Mouse (Mus musculus): Measurements from ENCODE around the gene Lgr4. TPM values are rescaled to one million over a fixed set of nuclear protein-coding genes. Genes with fewer than 3 reads are reported as not detected.

Lgr4 gene
- polyA plus RNA-seq, 1 experiment from 2014 or later = 18.2 TPM

DNA sequence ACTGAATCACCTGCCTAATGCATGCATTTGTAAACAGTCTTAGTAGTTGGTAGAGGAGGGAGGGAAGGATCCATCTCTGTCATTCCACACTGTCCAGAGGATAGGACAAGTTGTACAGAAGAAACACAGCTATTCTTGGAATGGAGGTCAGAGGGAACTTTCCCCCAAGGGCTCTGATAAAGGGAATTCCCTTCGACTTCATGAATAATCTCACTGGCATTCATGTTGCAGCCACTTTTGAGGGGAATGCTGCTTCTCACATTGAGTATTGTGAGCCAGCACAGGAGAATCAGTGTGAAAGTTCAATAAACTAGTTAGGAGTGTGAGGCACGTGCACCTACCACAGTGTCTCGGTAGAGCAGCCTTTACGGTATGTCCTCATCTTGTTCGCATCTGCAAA lies 37.6 kb downstream of the Lgr4 start:
- Histone ChIP-seq H3K9ac (no peak overlapping the region), H3K4me3 (no peak overlapping the region), H3K36me3 (no peaks in the 10 kb centered on the region), H3K27me3 (replicated peaks) (no peaks in the 10 kb centered on the region), H3K4me1 (peaks cover 39% of the 10 kb centered on the region), H3K4me2 (replicated peaks) (no peak overlapping the region), H3K27ac (no peak overlapping the region), H3K9me3 (no peaks in the 10 kb centered on the region)
- no peak for ATAC-seq (ENCODE audit: low FRiP score, low read depth)
- WGBS = 63% methylated on average over 5 of the region's 5 CpGs

DNA sequence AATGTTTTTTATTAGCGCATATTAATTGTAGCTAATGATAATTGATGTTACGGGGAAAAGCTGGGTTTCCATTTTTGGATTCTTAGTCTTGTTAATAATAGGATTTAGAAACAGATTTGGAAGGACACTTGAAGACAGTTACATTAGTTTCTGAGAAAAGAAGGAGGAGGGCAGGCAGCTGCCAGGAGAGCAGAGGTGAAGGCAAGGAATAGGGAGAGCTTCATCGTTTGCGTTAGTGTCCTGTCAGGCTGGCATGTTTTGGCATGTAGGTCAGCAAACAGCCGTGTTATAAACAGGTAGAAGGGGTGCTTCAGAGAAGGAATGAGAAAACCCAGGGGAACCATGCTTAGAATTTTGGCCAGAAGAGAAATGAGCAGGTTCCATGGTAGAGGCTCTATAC lies 38.5 kb downstream of the Lgr4 start:
- Histone ChIP-seq H3K4me3 (no peak overlapping the region), H3K27me3 (replicated peaks) (no peaks in the 10 kb centered on the region)

DNA sequence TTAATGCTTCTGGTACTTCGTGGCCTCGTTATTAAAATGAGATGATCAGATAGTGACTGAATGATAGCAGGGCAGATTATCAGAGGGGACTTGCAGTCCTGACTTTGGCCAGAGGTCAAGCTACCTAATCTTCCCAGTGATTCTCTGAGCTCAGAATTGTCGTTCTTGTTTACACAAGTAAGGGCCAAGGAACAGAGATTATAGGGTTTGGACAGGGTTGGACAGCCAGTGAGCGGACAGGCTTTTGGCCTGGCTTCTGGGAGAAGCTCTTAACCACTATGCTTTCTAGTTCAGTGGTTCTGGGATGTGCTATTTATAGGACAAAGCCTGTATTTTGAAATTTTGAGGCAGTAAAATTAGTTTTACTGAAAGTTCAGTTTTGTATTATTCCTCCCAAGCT lies 39.3 kb downstream of the Lgr4 start:
- no peaks in the 10 kb centered on the region for H3K36me3 ChIP-seq
- WGBS = 88% methylated on average over 4 of the region's 4 CpGs
- no peak overlapping the region for H3K9ac ChIP-seq
- no peaks in the 10 kb centered on the region for H3K9me3 ChIP-seq
- no peak overlapping the region for H3K27ac ChIP-seq
- H3K4me2 ChIP-seq (replicated peaks) = no peak overlapping the region
- H3K27me3 ChIP-seq (replicated peaks) = no peaks in the 10 kb centered on the region
- H3K4me1 ChIP-seq = peaks cover 43% of the 10 kb centered on the region
- no peak overlapping the region for H3K4me3 ChIP-seq
- no peak for ATAC-seq (ENCODE audit: low FRiP score, low read depth)

More for the DNA sequence above, 38.5 kb downstream of the Lgr4 start:
- 90% methylated on average over 5 of the region's 5 CpGs for WGBS
- peaks cover 39% of the 10 kb centered on the region for H3K4me1 ChIP-seq
- no peak overlapping the region for H3K4me2 ChIP-seq (replicated peaks)
- H3K9me3 ChIP-seq = no peaks in the 10 kb centered on the region
- H3K27ac ChIP-seq = no peak overlapping the region
- H3K36me3 ChIP-seq = no peaks in the 10 kb centered on the region
- H3K9ac ChIP-seq = no peak overlapping the region
- no peak for ATAC-seq (ENCODE audit: low FRiP score, low read depth)

DNA sequence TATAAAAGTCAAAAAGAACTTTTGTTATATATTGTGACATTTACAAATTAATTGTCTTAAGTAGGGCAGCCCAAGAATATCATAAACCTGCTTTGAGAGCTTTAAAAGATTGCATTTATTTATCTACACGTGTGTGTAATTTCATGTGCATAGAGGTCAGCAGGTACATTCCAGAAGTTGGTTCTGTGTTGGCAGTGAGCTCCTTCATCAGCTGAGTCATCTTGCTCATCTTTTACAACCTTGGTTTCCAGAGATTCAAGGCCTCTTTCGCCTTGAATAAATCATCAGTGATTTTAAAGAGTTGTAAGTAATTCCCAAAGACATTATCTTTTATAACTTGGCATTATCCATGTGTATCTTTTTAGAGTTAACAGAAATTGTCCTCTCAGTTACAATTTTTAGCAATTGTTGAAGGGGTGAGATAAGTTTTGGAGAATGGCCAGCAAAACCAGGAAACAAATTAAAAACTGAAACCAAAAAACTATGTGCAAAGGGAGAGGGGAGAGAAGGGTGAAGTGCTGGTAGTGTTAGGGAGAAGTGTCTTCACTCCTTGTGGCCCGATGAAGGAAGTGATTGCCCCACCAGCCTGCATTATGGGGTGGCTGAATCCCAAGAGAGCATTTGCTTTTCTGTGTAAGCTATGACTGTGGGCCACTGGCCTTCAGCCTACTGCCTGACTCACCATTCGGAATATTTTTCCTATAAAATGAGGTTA lies 41.4 kb downstream of the Lgr4 start:
- no peak overlapping the region for H3K4me2 ChIP-seq (replicated peaks)
- 63% methylated on average over 4 of the region's 4 CpGs for WGBS

DNA sequence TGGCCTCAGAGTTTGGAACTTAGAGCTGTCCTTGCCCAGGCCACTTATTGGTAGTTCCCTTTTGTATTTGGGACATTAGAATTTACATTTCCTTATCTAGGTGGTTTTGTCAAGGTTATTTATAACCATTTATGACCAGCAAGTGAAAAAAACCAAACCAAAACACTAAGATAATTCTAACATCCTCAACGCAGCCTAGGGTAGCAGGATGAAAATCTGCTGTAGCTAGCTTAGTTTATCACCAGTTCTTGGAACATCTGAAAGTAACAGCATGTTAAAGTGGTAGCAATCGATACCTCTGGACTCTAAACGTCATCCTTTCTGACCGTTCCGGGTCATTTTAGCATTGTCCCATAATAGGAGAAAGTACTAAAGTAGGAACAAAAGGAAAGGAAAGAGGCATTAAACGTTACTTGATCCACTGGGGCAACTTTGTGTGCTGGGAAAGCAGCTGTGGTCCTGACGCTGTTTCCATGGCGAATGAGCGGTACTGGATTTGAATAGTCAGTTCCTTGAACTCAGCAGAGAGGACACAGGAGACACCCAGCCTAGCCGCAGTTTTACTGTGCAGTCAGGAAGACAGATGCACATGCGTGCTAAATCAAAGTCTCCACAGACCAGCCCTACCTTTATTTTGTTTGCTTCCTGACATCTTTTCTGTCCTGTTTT lies 42.1 kb downstream of the Lgr4 start:
- Histone ChIP-seq H3K4me3 (no peak overlapping the region), H3K9me3 (no peaks in the 10 kb centered on the region), H3K36me3 (no peaks in the 10 kb centered on the region), H3K9ac (no peak overlapping the region), H3K27ac (no peak overlapping the region), H3K27me3 (replicated peaks) (no peaks in the 10 kb centered on the region), H3K4me1 (peaks cover 30% of the 10 kb centered on the region), H3K4me2 (replicated peaks) (peak overlapping the region; percentile 38)
- 19% methylated on average over 11 of the region's 11 CpGs for WGBS
- peak; percentile 89 for ATAC-seq (ENCODE audit: low FRiP score, low read depth)

More for the DNA sequence above, 41.4 kb downstream of the Lgr4 start:
- peak; percentile 23; the same call in 1 of the 2 replicates for ATAC-seq (ENCODE audit: low FRiP score, low read depth)
- Histone ChIP-seq H3K36me3 (no peaks in the 10 kb centered on the region), H3K27me3 (replicated peaks) (no peaks in the 10 kb centered on the region), H3K4me1 (peaks cover 33% of the 10 kb centered on the region), H3K27ac (no peak overlapping the region), H3K9ac (no peak overlapping the region), H3K9me3 (no peaks in the 10 kb centered on the region), H3K4me3 (no peak overlapping the region)

DNA sequence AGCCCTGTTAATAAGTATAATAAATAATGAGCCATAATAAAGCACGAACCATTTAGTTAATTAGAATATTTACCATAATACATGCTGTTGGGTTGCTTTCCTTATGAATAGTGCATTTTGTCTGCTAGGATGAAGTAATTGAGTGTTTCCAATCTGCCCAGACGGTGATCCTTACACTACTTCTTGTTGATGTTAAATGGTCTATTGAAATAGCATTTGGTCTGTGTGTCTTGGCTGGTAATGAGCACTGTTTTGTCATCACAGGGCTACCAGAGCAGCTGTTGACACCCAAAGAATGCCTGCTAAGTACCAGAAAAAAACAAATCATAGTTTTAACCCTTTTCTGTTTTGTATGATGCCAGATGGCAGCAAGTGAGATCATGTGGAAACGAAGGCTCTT lies 42.8 kb downstream of the Lgr4 start:
- peaks cover 23% of the 10 kb centered on the region for H3K4me1 ChIP-seq
- WGBS = 19% methylated on average over 3 of the region's 3 CpGs
- H3K4me3 ChIP-seq = no peak overlapping the region
- no peak overlapping the region for H3K4me2 ChIP-seq (replicated peaks)
- no peak overlapping the region for H3K27ac ChIP-seq
- no peaks in the 10 kb centered on the region for H3K27me3 ChIP-seq (replicated peaks)
- H3K36me3 ChIP-seq = no peaks in the 10 kb centered on the region
- peak; percentile 78 for ATAC-seq (ENCODE audit: low FRiP score, low read depth)
- H3K9me3 ChIP-seq = no peaks in the 10 kb centered on the region
- H3K9ac ChIP-seq = no peak overlapping the region

DNA sequence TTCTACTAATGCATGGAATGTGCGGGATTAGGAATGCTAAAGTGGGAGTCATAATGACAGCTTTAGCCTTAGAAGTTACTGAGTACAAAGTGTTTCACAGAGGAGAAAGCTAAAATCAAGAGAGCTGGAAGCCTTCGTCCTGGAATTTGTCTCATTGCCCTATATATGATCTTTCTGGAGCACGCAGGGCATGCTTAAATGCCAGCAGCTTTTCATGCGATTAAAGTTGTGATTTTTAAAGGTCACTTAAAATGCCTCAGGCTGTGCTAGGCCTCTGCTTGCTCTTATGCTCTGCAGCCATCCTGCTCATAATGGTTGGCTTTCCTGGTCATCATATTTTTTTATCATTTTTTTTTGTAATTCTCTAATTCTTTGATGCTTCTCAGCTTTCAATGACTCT lies 43.7 kb downstream of the Lgr4 start:
- Histone ChIP-seq H3K36me3 (no peaks in the 10 kb centered on the region), H3K27ac (no peak overlapping the region), H3K4me3 (no peak overlapping the region), H3K9me3 (no peaks in the 10 kb centered on the region), H3K9ac (no peak overlapping the region), H3K4me2 (replicated peaks) (no peak overlapping the region), H3K27me3 (replicated peaks) (no peaks in the 10 kb centered on the region), H3K4me1 (peaks cover 22% of the 10 kb centered on the region)
- ATAC-seq (ENCODE audit: low FRiP score, low read depth) = no peak
- WGBS = 65% methylated on average over 4 of the region's 4 CpGs

DNA sequence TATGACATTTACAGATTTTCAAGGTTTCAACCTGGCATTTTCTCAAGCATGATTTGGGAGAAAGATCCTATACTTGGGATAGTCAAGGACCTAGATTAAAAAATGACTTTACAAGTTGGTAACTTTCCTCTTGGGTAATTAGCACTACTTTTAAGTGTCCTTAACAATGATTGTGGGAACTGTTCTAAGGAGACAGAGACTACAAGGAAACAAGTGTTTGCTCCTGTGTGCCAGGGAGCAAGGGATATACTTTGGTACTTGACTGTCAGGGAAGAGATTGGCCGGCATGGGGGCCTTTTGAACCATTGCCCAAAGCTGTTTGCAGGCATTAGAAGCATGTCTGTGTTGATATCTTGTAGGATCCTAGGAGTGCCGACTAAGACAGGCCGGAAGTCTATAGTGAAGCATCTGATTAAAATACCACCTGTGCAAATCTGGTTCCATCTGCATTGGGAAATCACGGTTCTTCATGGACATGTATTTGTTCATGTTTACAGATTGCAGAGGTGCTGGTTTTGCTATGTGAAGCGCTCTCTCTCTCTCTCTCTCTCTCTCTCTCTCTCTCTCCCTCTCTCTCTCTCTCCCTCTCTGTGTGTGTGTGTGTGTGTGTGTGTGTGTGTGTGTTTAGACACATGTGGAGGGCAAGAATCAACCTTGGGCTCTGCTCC lies 46.3 kb downstream of the Lgr4 start:
- H3K4me3 ChIP-seq = no peak overlapping the region
- no peaks in the 10 kb centered on the region for H3K27me3 ChIP-seq (replicated peaks)
- H3K4me1 ChIP-seq = peaks cover 22% of the 10 kb centered on the region
- H3K9me3 ChIP-seq = no peaks in the 10 kb centered on the region
- H3K9ac ChIP-seq = no peak overlapping the region
- H3K36me3 ChIP-seq = no peaks in the 10 kb centered on the region
- WGBS = 84% methylated on average over 5 of the region's 5 CpGs
- no peak overlapping the region for H3K27ac ChIP-seq
- ATAC-seq (ENCODE audit: low FRiP score, low read depth) = no peak
- no peak overlapping the region for H3K4me2 ChIP-seq (replicated peaks)

DNA sequence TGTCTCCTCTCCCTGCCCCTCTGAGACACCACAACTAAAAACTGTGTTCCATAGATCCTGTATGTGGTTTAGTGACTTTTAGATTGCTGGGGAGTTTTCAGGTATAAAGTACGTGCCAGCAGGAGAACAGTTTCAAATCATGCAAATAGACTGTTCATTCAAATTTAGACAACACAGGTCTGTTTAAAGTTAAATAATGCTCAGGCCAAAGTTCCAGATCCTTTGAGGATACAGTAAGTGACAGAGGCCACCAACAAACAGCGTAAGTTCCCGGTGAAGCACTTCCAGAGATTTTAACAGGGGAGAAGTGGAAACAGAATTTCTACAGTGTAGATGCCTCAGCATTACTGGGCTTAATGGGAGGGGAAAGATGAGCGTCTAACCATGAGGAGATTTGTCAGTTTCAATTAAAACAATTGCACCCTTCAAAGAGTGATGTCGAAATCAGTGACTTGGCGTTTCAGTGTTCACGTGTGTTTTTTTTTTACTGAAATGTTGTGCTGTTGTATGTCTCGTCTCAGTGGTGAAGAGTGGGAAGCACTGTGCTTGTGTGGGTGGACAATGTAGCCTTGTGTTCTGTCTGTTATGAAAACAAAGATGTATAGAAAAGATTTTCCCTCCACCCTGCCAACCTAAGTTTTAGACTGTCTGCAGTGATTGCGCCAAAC lies 48.4 kb downstream of the Lgr4 start:
- no peaks in the 10 kb centered on the region for H3K9me3 ChIP-seq
- H3K27ac ChIP-seq = no peak overlapping the region
- ATAC-seq (ENCODE audit: low FRiP score, low read depth) = no peak
- 82% methylated on average over 9 of the region's 9 CpGs for WGBS
- H3K4me1 ChIP-seq = peaks cover 21% of the 10 kb centered on the region
- H3K4me2 ChIP-seq (replicated peaks) = no peak overlapping the region
- H3K9ac ChIP-seq = no peak overlapping the region
- H3K27me3 ChIP-seq (replicated peaks) = no peaks in the 10 kb centered on the region
- no peaks in the 10 kb centered on the region for H3K36me3 ChIP-seq
- H3K4me3 ChIP-seq = no peak overlapping the region

DNA sequence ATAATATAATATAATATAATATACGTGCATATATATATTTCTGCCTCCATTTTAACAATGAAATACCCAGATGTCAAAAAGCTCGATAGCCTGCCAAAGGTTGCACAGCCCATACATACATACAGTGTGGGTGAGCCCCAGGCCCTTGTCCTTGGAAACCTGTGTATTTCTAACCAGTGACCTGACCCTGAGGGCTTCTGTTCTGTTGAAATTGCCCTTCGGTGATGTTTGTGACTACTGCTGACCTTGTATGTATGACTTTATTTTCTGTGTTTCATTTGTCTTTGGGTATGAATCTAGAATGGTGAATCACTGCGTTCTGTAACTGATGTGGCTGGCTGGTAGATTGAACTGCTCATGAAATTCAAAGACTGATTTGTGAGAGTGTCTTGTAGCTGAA lies 49.4 kb downstream of the Lgr4 start:
- H3K9me3 ChIP-seq = no peaks in the 10 kb centered on the region
- no peak overlapping the region for H3K4me2 ChIP-seq (replicated peaks)
- ATAC-seq (ENCODE audit: low FRiP score, low read depth) = no peak
- H3K27me3 ChIP-seq (replicated peaks) = no peaks in the 10 kb centered on the region
- no peak overlapping the region for H3K4me3 ChIP-seq
- no peak overlapping the region for H3K9ac ChIP-seq
- peaks cover 19% of the 10 kb centered on the region for H3K4me1 ChIP-seq
- 94% methylated on average over 4 of the region's 4 CpGs for WGBS
- H3K27ac ChIP-seq = no peak overlapping the region
- H3K36me3 ChIP-seq = no peaks in the 10 kb centered on the region

DNA sequence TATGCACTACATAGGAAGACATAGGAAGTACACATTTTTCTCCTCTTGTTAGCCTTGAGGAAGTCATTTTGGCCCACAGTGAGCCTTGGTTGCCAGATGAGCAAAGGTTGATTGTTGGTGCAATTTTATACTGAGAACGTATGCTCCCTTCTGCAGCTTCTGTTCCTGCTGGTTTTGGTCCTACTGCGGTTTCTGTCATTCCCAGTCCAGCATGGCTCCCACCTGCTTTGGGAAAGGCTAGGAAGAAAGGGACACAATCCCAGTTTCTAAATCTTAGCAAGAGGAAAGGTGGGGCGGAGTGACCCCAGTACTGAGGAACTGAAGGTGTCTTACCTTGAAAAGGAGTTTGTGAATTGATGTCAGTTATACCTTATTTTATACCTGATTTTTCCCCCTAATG lies 51.9 kb downstream of the Lgr4 start:
- no peak overlapping the region for H3K27ac ChIP-seq
- WGBS = 81% methylated on average over 3 of the region's 3 CpGs

GRCm38 (mm10) chr2:109969926-109970532 lies 52.6 kb downstream of the Lgr4 start:
- Histone ChIP-seq H3K4me3 (no peak overlapping the region), H3K4me2 (replicated peaks) (no peak overlapping the region), H3K27ac (no peak overlapping the region), H3K9me3 (no peaks in the 10 kb centered on the region), H3K27me3 (replicated peaks) (no peaks in the 10 kb centered on the region), H3K36me3 (no peaks in the 10 kb centered on the region), H3K4me1 (peaks cover 13% of the 10 kb centered on the region), H3K9ac (no peak overlapping the region)
- ATAC-seq (ENCODE audit: low FRiP score, low read depth) = no peak
- WGBS = 55% methylated on average over 10 of the region's 10 CpGs

More for the DNA sequence above, 51.9 kb downstream of the Lgr4 start:
- Histone ChIP-seq H3K4me3 (no peak overlapping the region), H3K9ac (no peak overlapping the region), H3K4me1 (peaks cover 13% of the 10 kb centered on the region), H3K36me3 (no peaks in the 10 kb centered on the region), H3K27me3 (replicated peaks) (no peaks in the 10 kb centered on the region), H3K4me2 (replicated peaks) (no peak overlapping the region), H3K9me3 (no peaks in the 10 kb centered on the region)
- ATAC-seq (ENCODE audit: low FRiP score, low read depth) = no peak

All from neural tube, embryonic 12.5 days (tissue).